Mouse (Mus musculus) retina, embryonic 14.5 days (tissue): Measurements from ENCODE around the gene Ptprn2.
A peak's percentile ranks its signal among the peaks of the same experiment; 100 is the strongest.

ENCODE experiments used
- DNase-seq: peaks from one replicate; pipeline ENCODE4 v3.0.0-alpha.2; 2015; ENCODE audit warnings: low spot score

Gene Ptprn2

GRCm38 (mm10) chr12:117140901-117141300, 655.4 kb downstream of the Ptprn2 start:
- DNase-seq: no peak

GRCm38 (mm10) chr12:117141394-117141793, 655.9 kb downstream of the Ptprn2 start:
- DNase-seq: no peak

GRCm38 (mm10) chr12:117149176-117149575, 663.7 kb downstream of the Ptprn2 start:
- no peak for DNase-seq

GRCm38 (mm10) chr12:117150611-117151395, 665.3 kb downstream of the Ptprn2 start:
- peak; percentile 76 for DNase-seq

DNA sequence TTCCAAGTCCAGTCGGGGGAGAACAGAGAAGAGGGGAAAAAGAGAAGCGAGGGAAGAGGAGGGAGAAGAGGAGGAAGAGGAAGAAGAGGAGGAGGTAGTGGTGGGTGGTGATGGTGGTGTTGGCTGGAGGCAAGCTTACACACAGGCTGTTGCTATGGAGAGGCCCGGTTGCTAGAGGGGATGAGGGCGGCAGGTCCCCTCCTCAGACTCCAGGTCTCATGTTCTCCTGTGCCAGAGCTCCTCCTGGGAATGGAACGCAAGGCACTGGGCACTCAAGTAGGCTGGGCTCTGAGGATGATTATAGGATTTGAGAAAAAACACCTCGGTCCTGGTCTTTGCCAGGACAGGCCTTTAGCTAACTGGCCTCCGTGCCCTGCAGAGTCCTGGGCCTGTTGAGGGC, 666.1 kb downstream of the Ptprn2 start:
- peak; percentile 53 for DNase-seq

- DNase-seq: peak; percentile 58
These were observed 667.0 kb downstream of the Ptprn2 start for GRCm38 (mm10) chr12:117152366-117153165.

DNA sequence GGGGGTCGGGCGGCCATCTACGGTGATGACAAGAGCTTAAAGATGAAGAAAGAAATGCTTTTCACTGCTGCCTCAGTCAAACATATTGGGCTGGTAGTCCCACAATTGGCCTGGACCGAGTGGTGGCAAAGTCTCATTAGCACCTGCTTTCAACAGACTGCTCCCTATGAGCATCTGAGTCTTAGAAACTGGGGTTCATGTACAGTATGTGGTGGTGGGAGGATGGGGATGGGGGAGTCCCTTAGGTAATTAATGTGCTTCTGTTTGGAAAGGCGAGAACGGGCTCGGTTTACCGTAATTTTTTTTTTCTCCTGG, 667.6 kb downstream of the Ptprn2 start:
- DNase-seq: peak; percentile 45

DNA sequence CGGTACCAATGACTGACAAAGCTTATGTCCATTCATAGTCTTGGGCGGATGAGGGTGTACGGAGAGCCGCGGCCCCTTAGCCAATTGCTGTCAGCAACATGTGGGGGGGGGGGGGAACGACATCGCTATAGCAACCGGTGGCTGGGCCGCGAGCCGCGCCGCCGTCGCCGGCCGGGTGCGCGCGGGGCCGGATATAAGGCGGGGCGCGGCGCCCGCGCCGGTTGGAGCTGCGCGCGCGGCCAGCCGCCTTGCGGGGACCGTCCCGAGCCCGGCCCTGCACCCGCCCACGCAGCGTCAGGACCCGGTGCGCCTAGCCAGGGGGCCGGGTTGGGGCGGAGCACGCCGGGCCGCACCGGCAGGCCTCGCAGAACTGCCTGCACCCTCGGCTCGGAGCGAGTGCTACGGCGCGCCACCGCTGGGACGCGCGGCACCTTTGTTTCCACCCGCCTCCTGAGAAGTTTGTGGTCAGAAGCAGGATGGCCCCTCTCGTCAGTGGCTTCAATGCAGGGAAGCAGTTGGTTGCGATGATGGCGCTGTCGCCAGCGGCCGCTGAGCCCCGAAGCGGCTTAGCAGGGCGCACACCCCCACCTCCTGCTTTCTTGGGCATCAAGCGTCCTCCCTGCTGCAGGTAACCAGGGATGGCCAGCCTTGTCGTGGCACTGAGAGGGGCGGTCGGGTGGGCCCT, 668.3 kb downstream of the Ptprn2 start:
- peak; percentile 82 for DNase-seq

DNA sequence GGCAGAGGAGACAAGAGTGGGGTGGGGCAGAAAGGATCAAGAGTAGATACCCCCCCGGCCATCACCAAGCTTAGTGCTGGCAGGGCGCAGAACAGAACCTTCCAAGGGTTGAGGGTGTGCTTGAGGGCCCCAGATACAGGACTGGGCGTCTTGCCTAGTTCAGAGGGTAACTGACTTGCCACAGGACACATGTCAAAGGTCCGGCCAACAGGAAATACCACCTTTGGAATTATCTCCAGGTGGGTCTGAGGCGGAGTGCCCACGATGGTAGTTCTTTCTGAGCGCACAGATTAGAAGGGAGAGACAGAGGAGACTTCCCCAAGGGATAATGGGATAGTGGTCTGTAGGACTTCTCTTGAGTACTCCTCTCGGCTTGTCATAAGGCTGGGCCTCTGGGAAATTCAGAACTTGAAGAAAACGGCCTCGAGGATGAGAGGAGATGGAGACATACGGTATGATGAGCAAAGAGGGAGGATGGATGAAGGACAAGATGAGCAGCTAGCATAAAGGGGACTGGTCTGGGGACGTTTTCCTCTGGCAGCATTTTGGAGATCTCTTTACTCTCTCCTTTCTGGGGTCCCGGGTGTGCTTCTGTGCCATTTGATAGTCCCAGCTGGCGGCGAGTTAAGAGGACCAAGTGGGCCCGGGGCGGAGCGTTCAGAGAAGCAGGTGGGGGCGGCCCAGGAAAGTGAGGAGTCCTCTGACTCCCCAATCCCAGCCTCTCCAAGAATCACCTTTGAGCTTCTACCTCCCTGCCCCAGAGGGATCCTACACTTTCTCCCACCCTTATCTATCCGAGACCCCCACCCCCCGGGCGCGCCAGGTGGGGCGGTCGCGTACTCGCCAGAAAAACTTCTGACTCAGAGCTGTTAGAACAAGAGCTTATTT, 669.1 kb downstream of the Ptprn2 start:
- DNase-seq: peak; percentile 40

- peak; percentile 63 for DNase-seq
These were observed 670.0 kb downstream of the Ptprn2 start for GRCm38 (mm10) chr12:117155307-117156220.

DNA sequence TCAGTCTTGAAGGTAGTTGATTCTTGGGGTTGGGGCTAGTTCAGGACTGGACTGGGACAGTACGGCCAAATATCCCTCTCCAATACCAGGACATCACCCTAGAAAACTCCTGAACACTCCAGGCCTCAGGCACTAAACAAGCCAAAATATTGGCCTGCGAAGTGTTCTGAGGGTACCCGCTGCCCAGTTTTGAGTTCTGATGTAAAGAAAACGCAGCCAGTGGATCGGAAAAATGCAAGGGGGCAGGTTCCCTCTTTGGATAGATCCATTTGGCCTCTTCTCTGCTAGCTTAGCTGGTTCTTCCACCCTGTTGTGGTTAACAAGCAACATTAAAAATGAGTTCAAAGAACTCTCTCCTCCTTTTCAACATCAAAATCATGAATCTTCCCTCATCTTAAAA, 670.7 kb downstream of the Ptprn2 start:
- DNase-seq: peak; percentile 31

- peak; percentile 65 for DNase-seq
These were observed 671.3 kb downstream of the Ptprn2 start for GRCm38 (mm10) chr12:117156786-117157185.

DNA sequence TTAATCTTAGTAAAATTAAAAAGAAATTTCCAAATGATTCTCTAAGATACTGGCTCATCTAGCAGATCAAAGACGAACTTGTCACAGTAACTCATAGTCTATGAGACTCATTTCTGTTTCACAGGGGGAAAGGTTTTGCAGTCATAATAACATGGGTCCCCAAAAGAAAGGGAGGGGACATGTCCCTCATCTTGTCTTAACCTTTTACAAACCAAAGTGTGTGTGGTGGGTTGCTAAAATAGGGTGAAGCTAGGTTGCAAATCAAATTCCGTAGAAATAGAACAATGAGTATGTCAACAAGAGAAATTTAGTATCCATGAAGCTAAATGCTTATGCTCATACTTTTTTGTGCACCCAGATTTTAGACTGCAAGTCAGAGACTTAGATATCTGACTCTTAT, 671.7 kb downstream of the Ptprn2 start:
- no peak for DNase-seq

- DNase-seq: peak; percentile 9
These were observed 672.3 kb downstream of the Ptprn2 start for GRCm38 (mm10) chr12:117157660-117158386.

DNA sequence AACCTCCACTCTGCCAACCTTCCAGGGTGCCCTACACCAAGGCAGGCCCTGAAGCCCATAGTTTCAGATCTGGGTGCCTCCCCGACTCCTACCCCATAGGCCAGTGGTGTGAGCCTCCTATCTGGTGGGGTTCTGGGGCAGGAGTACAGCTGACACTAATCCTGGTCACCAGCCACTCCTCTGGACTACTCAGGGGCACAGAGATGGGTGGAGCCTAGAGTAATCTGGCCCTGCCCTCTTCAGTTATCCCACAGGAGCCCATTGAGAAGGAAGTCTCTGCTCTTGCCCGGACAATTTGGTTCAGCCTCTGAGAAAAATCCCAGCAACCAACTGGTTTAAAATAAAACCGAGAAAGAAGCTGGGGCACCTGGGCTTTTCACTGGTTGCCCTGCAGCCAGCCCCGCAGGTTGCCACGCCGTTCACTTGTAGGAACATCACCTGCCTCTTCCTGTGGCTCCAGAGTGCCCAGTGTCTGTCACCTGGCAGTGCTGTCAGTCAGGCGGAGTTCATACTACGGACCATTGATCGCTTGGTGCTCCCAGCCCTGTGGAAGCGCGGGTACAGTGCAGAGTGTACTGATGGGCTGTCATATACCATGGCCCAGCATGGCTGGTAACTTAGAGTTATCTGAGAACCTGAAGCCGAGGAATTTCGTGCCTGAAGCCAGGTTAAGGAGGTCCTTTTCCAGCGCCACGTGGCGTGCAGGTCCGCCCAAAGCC, 673.6 kb downstream of the Ptprn2 start:
- DNase-seq: peak; percentile 53

DNA sequence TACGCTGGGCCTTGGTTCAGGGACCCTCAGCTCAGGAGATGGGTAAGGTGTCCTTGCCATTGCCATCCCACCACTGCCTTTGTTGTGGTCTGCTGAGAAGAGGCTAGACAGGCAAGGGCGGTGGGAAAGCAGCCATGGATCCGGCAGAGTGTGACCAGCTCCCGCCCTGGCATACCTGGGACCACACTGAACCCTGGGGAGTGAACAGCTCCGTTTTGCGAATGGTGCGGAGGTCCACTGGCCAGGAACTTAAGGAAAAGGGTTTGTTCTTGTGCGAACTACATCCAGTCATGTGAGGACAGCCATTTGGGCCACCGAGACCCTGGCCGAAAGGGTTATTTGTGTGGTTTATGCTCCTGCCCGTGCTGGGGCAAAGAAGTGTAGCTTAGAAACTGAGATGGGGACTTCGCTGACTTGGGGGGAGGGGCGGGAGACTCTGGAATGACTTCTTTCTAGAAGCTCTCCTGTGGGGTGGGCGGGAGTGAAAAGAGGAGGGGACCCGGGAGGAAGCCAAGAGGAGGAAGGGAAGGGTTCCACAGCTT, 674.2 kb downstream of the Ptprn2 start:
- no peak for DNase-seq

DNA sequence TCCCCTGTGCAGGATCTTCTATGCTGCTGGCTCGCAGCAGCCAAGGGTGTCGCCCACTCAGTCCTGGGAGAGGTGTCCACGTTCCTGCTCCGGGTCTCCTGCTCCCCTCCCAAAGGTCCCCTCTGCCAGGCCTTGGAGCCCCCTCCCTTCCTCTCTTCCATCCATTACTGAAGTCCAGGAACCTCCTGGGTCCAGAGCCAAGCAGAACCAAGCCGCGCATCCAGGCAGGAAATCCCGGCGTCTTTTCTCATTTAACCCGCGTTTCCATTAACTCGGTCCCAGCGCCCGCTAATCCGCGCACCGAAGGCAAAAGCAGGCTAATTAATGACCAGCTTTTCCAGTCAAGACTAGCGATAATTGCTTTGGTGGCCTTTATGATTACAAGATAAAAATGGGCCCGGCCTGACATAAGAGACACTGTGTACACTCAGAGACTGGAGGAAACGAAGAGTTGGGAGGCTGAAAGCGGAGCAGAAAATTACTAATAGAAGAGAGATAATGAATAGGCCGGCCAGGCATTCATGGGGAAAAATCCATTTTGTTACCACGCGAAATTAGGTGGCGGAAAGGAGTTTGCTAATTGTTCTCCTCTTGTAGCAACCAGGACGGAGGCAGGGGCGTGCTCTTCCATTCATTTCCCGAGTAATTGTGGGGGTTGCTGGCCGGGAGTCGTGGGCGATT, 674.8 kb downstream of the Ptprn2 start:
- DNase-seq: peak; percentile 78

GRCm38 (mm10) chr12:117162180-117162579, 676.7 kb downstream of the Ptprn2 start:
- DNase-seq: no peak
